14 mouse cellular contexts compared by ENCODE assay signal in genomic region chr5:123298526-123298925, GRCm38 (mm10). TPM values are rescaled to one million over a fixed set of nuclear protein-coding genes. Genes with fewer than 3 reads are reported as not detected.
DNase-seq lines count a peak whose midpoint lies in the region; ATAC-seq and TF ChIP-seq lines count a peak whose summit lies in the region.
"Had no signal": no experiment of that assay in that cellular context is flagged by ENCODE, and none has a peak within 500 bp of the region (broad histone marks: within the 10 kb centered on the region; RNA-seq: fewer than 3 reads in every experiment).

No protein-coding gene starts in this region.

- H3K4me1 ChIP-seq in G1E (ENCODE audit: insufficient read depth, low read depth, low read length): no peaks in the 10 kb centered on the region
- H3K4me1 ChIP-seq in stomach, postnatal 0 days (replicated peaks; ENCODE audit: control insufficient read depth, insufficient read depth): no peaks in the 10 kb centered on the region
- H3K4me1 ChIP-seq: liver, embryonic 13.5 days had no signal

- no peak overlapping the region for H3K4me2 ChIP-seq in stomach, postnatal 0 days (replicated peaks; ENCODE audit: low read depth)
- H3K4me2 ChIP-seq: hindbrain, embryonic 14.5 days; liver, embryonic 13.5 days; midbrain, embryonic 12.5 days had no signal

- TF ChIP-seq EP300 in stomach, postnatal 0 days (optimal IDR thresholded peaks at IDR 0.05): no peak

- H3K27me3 ChIP-seq in G1E (ENCODE audit: insufficient read depth, low read length): peaks cover 21% of the 10 kb centered on the region
- H3K27me3 ChIP-seq in stomach, postnatal 0 days (ENCODE audit: control insufficient read depth, insufficient read depth, low read length): no peaks in the 10 kb centered on the region

- TF ChIP-seq CTCF in left cerebral cortex, adult 2 months (IDR thresholded peaks at IDR 0.05): peak; percentile 34
- 0 out of 2 replicates have a peak, but pooled peaks have one; percentile 27 for TF ChIP-seq CTCF in G1E (IDR thresholded peaks at IDR 0.05; ENCODE audit: low read depth, low read length)
- peak; percentile 57 for TF ChIP-seq CTCF in stomach, postnatal 0 days (IDR thresholded peaks at IDR 0.05; ENCODE audit: low read depth)

- no peak overlapping the region for H3K9ac ChIP-seq in stomach, postnatal 0 days (ENCODE audit: low read length)
- H3K9ac ChIP-seq: hindbrain, embryonic 14.5 days; liver, embryonic 13.5 days; midbrain, embryonic 12.5 days had no signal

- no peak overlapping the region for H3K4me3 ChIP-seq in left cerebral cortex, adult 2 months
- H3K4me3 ChIP-seq in G1E (ENCODE audit: low read depth, low read length): no peak overlapping the region
- H3K4me3 ChIP-seq in stomach, postnatal 0 days (ENCODE audit: low read depth, low read length): no peak overlapping the region
- H3K4me3 ChIP-seq: heart, embryonic 10.5 days; liver, embryonic 13.5 days; midbrain, embryonic 12.5 days had no signal

- H3K27ac ChIP-seq in left cerebral cortex, adult 2 months: no peak overlapping the region
- no peak overlapping the region for H3K27ac ChIP-seq in stomach, postnatal 0 days (replicated peaks)
- H3K27ac ChIP-seq: heart, embryonic 10.5 days; hindbrain, embryonic 14.5 days; liver, embryonic 13.5 days; midbrain, embryonic 12.5 days had no signal

- peak; percentile 36 for DNase-seq in embryo, embryonic 10 days (ENCODE audit: low spot score)
- DNase-seq in embryo, embryonic 11 days: no peak
- no peak for DNase-seq in left cerebral cortex, adult 2 months (ENCODE audit: extremely low spot score in 1 of 2, low spot score in 2 of 2)
- DNase-seq in left cerebral cortex, postnatal 14 days (ENCODE audit: low spot score in 2 of 2): no peak
- no peak for DNase-seq in G1E (ENCODE audit: low spot score)
- no peak for DNase-seq in stomach, postnatal 0 days (ENCODE audit: low spot score)
- DNase-seq in spleen, adult 12 weeks (ENCODE audit: low spot score): no peak
- DNase-seq in layer of hippocampus, adult 8-10 months (ENCODE audit: low spot score in 2 of 2): no peak
- DNase-seq: cerebellum, adult 11-12 months; layer of hippocampus, postnatal 36 days; liver, embryonic 13.5 days had no signal

- intact Hi-C loops in left cerebral cortex, adult 2 months (cut with DNase I): no loop called here
- intact Hi-C loops in left cerebral cortex, postnatal 14 days (cut with DNase I): no loop called here

- WGBS in stomach, postnatal 0 days: 86% methylated on average over 6 of the region's 6 CpGs

- H3K9me3 ChIP-seq in G1E (replicated peaks): no peaks in the 10 kb centered on the region
- H3K9me3 ChIP-seq in stomach, postnatal 0 days (ENCODE audit: control insufficient read depth, low read length): no peaks in the 10 kb centered on the region
- H3K9me3 ChIP-seq: heart, embryonic 10.5 days; liver, embryonic 13.5 days; midbrain, embryonic 12.5 days had no signal

- ATAC-seq in G1E (ENCODE audit: extremely low read depth, insufficient number of reproducible peaks, low FRiP score, poor library complexity, severe bottlenecking): no peak
- no peak for ATAC-seq in stomach, postnatal 0 days (ENCODE audit: low FRiP score, low TSS enrichment)

- no peaks in the 10 kb centered on the region for H3K36me3 ChIP-seq in G1E (replicated peaks)
- no peaks in the 10 kb centered on the region for H3K36me3 ChIP-seq in stomach, postnatal 0 days (ENCODE audit: control insufficient read depth, insufficient read depth, low read length)
- H3K36me3 ChIP-seq: heart, embryonic 10.5 days; liver, embryonic 13.5 days; midbrain, embryonic 12.5 days had no signal

RNA-seq across cellular contexts. Expression of gene Bcl7a, which starts 45.1 kb away (rescaled TPM):
- total RNA-seq in left cerebral cortex, adult 2 months (2021): 10 to 100 TPM; 65.4 to 68.2 TPM
- 10 to 100 TPM; 76.2 to 79.1 TPM for total RNA-seq in left cerebral cortex, postnatal 14 days (2021)
- total RNA-seq in G1E (2014; fragmentation: Nextera tagmentation): 33.9 and 41.0 TPM in 2 replicates
- total RNA-seq in G1E (2017): 13.4 and 14.8 TPM in 2 replicates
- polyA plus RNA-seq in G1E (2012): 41.1 and 49.4 TPM in 2 replicates
- 5.9 and 6.4 TPM in 2 replicates for polyA plus RNA-seq in stomach, postnatal 0 days (2015; fragmentation: Nextera tagmentation; extraction: Ambion mirVana)
- total RNA-seq in layer of hippocampus, adult 8-10 months (2022): 10 to 100 TPM; 58.5 to 66.1 (median 62.9) TPM

RNA-seq across cellular contexts. Expression of gene Wdr66, which starts 46.6 kb away (rescaled TPM):
- 1 to 10 TPM; 6.0 to 6.2 TPM for total RNA-seq in left cerebral cortex, adult 2 months (2021)
- total RNA-seq in left cerebral cortex, postnatal 14 days (2021): 1 to 10 TPM; 6.6 to 8.9 TPM
- not detected in 2 replicates for total RNA-seq in G1E (2014; fragmentation: Nextera tagmentation)
- 0.12 and 0.44 TPM in 2 replicates for total RNA-seq in G1E (2017)
- polyA plus RNA-seq in G1E (2012): not detected in 2 replicates
- polyA plus RNA-seq in stomach, postnatal 0 days (2015; fragmentation: Nextera tagmentation; extraction: Ambion mirVana): 0.22 and 0.30 TPM in 2 replicates
- total RNA-seq in layer of hippocampus, adult 8-10 months (2022): 1 to 10 TPM; 3.5 to 5.9 (median 5.2) TPM
